Mouse (Mus musculus): ENCODE measurements around the gene Elobl.

Elobl gene

DNA sequence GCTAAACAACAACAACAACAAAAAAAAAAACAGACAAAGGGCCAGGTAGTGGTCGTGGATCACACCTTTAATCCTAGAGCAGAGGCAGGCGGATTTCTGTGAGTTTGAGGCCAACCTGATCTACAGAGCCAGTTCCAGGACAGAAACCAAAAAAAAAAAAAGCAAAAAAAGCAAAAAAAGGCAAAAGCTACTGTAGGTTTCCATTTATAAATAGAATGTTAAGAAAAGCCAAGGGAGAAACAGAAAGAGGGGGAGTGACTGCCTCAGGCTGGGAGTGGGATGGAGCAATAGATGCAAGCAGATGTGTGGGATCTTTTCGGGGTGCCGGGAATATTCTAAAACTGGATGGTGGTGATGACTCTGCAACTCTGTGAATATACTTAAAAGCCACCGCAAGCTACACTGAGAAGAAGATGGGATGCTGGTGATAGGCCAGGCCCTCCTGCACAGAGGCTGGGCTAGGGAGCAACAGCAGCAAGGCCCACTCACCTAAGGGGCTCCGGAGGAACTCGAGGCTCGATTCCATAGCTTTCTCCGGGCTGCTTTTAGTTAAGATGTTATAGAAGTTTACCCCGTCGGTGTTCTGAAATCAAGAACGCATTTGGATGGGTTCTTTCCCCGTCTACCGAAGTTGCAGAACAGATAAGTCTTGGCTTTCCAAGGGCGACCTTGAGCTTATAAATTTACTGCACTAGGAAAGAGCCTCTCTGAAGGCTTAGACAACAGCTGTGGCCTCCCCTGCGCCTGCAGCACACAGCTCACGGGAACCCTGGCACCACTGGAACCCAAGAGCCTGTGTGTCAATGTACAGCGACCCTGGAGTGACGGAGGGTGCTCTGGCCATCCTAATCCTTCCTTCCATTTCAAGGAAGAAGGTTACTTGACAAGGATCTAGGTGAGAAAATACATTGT, 32.4 kb downstream of the Elobl start:
- DNase-seq (ENCODE audit: low spot score) = no peak

DNA sequence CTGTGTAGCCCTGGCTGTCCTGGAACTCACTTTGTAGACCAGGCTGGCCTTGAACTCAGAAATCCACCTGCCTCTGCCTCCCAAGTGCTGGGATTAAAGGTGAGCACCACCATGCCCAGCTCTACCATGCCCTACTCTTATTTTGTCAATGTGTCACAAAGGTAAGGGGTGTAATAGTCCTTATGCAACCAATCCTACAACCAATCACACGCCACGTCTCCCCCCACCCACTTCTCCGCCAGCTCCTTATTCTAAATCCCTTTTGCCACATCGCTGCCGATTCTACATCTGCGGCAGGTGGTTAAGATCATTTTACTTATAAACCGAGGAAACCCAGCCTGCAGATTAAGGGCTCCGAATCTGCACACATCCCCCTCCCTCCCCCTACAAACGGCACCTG, 33.7 kb downstream of the Elobl start:
- DNase-seq (ENCODE audit: low spot score) = no peak

DNA sequence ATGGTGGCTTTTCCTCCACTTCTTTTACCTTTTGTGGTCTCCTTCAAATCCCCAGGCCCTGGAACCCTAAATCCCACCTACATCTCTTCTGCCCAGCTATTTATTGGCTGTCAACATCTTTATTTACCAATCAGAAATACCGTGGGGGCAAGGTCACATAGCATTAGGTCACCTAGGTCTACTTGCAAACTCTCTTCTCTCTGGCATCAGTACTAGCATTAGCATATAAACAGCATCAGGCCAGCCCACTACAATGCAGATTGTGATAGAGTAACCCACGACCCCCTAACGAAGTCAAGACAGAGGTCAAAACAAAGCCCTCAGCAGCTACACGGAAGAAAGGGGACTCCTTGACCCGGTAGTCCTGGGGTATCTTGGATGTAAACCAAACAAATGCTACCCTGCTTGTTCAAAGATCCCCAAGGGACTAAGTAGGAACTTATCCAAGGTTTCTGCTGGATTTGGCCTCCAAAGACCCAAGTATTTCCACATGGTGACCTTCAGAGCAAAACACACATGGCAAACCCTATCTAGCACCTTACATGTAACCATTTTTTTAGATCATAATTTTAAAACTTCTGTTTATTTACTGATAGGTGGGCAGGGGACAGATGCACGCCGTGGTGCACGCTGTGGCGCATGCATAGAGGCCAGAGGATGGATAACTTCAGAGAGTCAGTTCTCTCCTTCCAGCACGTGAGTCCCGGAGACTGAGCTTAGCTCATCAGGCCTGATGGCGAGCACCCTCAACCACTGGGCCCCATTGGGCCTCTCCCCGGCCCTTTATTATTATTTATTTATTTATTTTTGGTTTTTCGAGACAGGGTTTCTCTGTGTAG, 34.8 kb downstream of the Elobl start:
- DNase-seq (ENCODE audit: low spot score) = no peak

DNA sequence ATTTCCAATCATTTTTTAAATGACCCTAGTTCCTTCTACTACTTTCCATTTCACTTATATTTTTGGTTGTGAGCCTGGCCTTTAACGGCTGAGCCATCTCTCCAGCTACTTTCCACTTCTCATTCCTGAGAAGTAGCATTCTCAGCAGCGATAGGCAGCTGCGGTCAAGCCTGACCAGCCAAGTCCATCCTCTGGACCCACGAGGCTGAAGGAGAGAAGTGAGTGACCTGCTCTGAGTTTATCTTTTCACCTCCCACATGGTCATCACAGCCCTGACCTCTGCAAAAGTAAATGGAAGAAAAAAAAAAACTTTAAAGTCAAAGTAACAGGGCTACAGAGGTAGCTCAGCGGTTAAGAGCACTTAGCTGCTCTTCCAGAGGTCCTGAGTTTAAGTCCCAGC, 40.2 kb downstream of the Elobl start:
- DNase-seq (ENCODE audit: low spot score) = no peak
